Mouse (Mus musculus): Measurements from ENCODE around the gene Trim72.
"Not testable (repeated sequence)": the region's sequence is repeated elsewhere in the genome, so short reads cannot be mapped to it uniquely, and the experiment has no call there.

DNA sequence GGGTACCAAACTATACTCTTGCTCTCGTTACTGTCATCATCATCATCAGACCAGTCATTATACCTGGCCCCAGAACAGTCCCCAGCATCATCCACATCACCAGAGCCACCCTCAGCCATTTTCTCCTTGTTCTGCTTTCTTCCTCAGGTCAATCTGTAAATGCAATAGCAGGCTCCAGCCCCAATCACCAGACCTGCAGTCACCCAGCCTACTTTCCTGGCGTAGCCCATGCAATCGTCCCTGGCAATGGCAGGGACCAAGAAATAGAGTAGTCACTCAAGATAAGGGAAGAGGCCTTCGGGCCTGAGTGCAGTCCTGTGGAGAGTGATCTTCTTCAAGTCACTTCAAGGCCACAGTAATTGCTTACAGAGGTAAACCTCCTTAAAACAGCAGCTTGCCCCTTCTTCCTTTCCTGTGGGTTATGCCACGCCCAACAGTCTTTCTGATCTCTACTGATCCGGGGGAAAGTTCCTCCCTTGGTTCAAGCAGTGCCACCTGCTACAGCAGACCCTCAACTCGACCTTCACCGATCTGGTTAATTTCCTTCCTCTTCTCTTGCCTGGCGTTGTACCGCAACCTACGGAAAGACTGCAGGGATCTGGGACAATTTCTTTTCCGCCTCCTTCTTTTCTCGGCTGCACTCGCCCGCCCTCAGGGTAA lies 38.5 kb downstream of the Trim72 start:
- TF ChIP-seq RCOR1 (conservative IDR thresholded peaks at IDR 0.05; ENCODE audit: low read depth, low read length); CHD2 (IDR thresholded peaks at IDR 0.05; ENCODE audit: low read length); HCFC1 (IDR thresholded peaks at IDR 0.05; ENCODE audit: low read depth, low read length): not testable (repeated sequence)
